Mouse (Mus musculus): ENCODE results near the gene Lrch1. TPM values are rescaled to one million over a fixed set of nuclear protein-coding genes. Genes with fewer than 3 reads are reported as not detected.

The Lrch1 gene
- polyA plus RNA-seq, 1 experiment from 2014 or later = 18.3 TPM

- Histone ChIP-seq H3K9me3 (ENCODE audit: control insufficient read depth, low read length) (no peaks in the 10 kb centered on the region), H3K36me3 (ENCODE audit: control insufficient read depth, insufficient read depth, low read length) (peaks cover 19% of the 10 kb centered on the region), H3K4me2 (ENCODE audit: low read depth, low read length) (no peak overlapping the region), H3K9ac (ENCODE audit: low read length) (no peak overlapping the region), H3K27me3 (ENCODE audit: control insufficient read depth, insufficient read depth, low read depth, low read length) (no peaks in the 10 kb centered on the region), H3K27ac (ENCODE audit: low read length) (no peak overlapping the region), H3K4me3 (ENCODE audit: low read length) (no peak overlapping the region), H3K4me1 (replicated peaks; ENCODE audit: control insufficient read depth, insufficient read depth, low read length) (no peaks in the 10 kb centered on the region)
- WGBS = 64% methylated on average over 11 of the region's 11 CpGs
- no peak for ATAC-seq (ENCODE audit: low read depth)
Measured at GRCm38 (mm10) chr14:74811617-74812016, 136.1 kb downstream of the Lrch1 start.

GRCm38 (mm10) chr14:74801961-74802360 lies 145.7 kb downstream of the Lrch1 start:
- H3K27ac ChIP-seq (ENCODE audit: low read length) = no peak overlapping the region
- no peaks in the 10 kb centered on the region for H3K27me3 ChIP-seq (ENCODE audit: control insufficient read depth, insufficient read depth, low read depth, low read length)
- no peaks in the 10 kb centered on the region for H3K4me1 ChIP-seq (replicated peaks; ENCODE audit: control insufficient read depth, insufficient read depth, low read length)
- ATAC-seq (ENCODE audit: low read depth) = no peak
- no peaks in the 10 kb centered on the region for H3K9me3 ChIP-seq (ENCODE audit: control insufficient read depth, low read length)
- H3K4me2 ChIP-seq (ENCODE audit: low read depth, low read length) = no peak overlapping the region
- no peak overlapping the region for H3K4me3 ChIP-seq (ENCODE audit: low read length)
- 68% methylated on average over 1 of the region's 1 CpGs for WGBS
- H3K36me3 ChIP-seq (ENCODE audit: control insufficient read depth, insufficient read depth, low read length) = peaks cover 36% of the 10 kb centered on the region
- H3K9ac ChIP-seq (ENCODE audit: low read length) = no peak overlapping the region

GRCm38 (mm10) chr14:74798063-74798890 lies 149.4 kb downstream of the Lrch1 start:
- no peaks in the 10 kb centered on the region for H3K4me1 ChIP-seq (replicated peaks; ENCODE audit: control insufficient read depth, insufficient read depth, low read length)
- 89% methylated on average over 16 of the region's 16 CpGs for WGBS
- no peaks in the 10 kb centered on the region for H3K9me3 ChIP-seq (ENCODE audit: control insufficient read depth, low read length)
- H3K27me3 ChIP-seq (ENCODE audit: control insufficient read depth, insufficient read depth, low read depth, low read length) = no peaks in the 10 kb centered on the region
- ATAC-seq (ENCODE audit: low read depth) = no peak
- H3K4me2 ChIP-seq (ENCODE audit: low read depth, low read length) = no peak overlapping the region
- H3K36me3 ChIP-seq (ENCODE audit: control insufficient read depth, insufficient read depth, low read length) = peaks cover 23% of the 10 kb centered on the region
- no peak overlapping the region for H3K9ac ChIP-seq (ENCODE audit: low read length)
- H3K4me3 ChIP-seq (ENCODE audit: low read length) = no peak overlapping the region
- no peak overlapping the region for H3K27ac ChIP-seq (ENCODE audit: low read length)

GRCm38 (mm10) chr14:74797386-74798062 lies 150.2 kb downstream of the Lrch1 start:
- Histone ChIP-seq H3K27ac (ENCODE audit: low read length) (no peak overlapping the region), H3K27me3 (ENCODE audit: control insufficient read depth, insufficient read depth, low read depth, low read length) (no peaks in the 10 kb centered on the region), H3K4me2 (ENCODE audit: low read depth, low read length) (no peak overlapping the region), H3K36me3 (ENCODE audit: control insufficient read depth, insufficient read depth, low read length) (peaks cover 25% of the 10 kb centered on the region), H3K9me3 (ENCODE audit: control insufficient read depth, low read length) (no peaks in the 10 kb centered on the region), H3K4me3 (ENCODE audit: low read length) (no peak overlapping the region), H3K9ac (ENCODE audit: low read length) (no peak overlapping the region), H3K4me1 (replicated peaks; ENCODE audit: control insufficient read depth, insufficient read depth, low read length) (no peaks in the 10 kb centered on the region)
- no peak for ATAC-seq (ENCODE audit: low read depth)
- 71% methylated on average over 10 of the region's 10 CpGs for WGBS

- WGBS = 51% methylated on average over 12 of the region's 12 CpGs
- no peak overlapping the region for H3K27ac ChIP-seq (ENCODE audit: low read length)
Measured at GRCm38 (mm10) chr14:74794931-74795330, 152.7 kb downstream of the Lrch1 start.

GRCm38 (mm10) chr14:74792793-74793192 lies 154.9 kb downstream of the Lrch1 start:
- Histone ChIP-seq H3K9ac (ENCODE audit: low read length) (no peak overlapping the region), H3K4me2 (ENCODE audit: low read depth, low read length) (no peak overlapping the region), H3K27me3 (ENCODE audit: control insufficient read depth, insufficient read depth, low read depth, low read length) (no peaks in the 10 kb centered on the region), H3K27ac (ENCODE audit: low read length) (no peak overlapping the region), H3K4me1 (replicated peaks; ENCODE audit: control insufficient read depth, insufficient read depth, low read length) (no peaks in the 10 kb centered on the region), H3K9me3 (ENCODE audit: control insufficient read depth, low read length) (no peaks in the 10 kb centered on the region), H3K36me3 (ENCODE audit: control insufficient read depth, insufficient read depth, low read length) (0 out of 2 replicates have a peak, but pooled peaks cover 8% of the 10 kb centered on the region), H3K4me3 (ENCODE audit: low read length) (no peak overlapping the region)
- ATAC-seq (ENCODE audit: low read depth) = no peak
- WGBS = 69% methylated on average over 6 of the region's 6 CpGs

More at GRCm38 (mm10) chr14:74794931-74795330, 152.7 kb downstream of the Lrch1 start:
- no peak overlapping the region for H3K4me3 ChIP-seq (ENCODE audit: low read length)
- no peaks in the 10 kb centered on the region for H3K27me3 ChIP-seq (ENCODE audit: control insufficient read depth, insufficient read depth, low read depth, low read length)
- H3K4me1 ChIP-seq (replicated peaks; ENCODE audit: control insufficient read depth, insufficient read depth, low read length) = no peaks in the 10 kb centered on the region
- H3K9ac ChIP-seq (ENCODE audit: low read length) = no peak overlapping the region
- ATAC-seq (ENCODE audit: low read depth) = no peak
- peaks cover 8% of the 10 kb centered on the region for H3K36me3 ChIP-seq (ENCODE audit: control insufficient read depth, insufficient read depth, low read length)
- H3K9me3 ChIP-seq (ENCODE audit: control insufficient read depth, low read length) = no peaks in the 10 kb centered on the region
- H3K4me2 ChIP-seq (ENCODE audit: low read depth, low read length) = no peak overlapping the region

- no peak overlapping the region for H3K4me3 ChIP-seq (ENCODE audit: low read length)
- H3K27me3 ChIP-seq (ENCODE audit: control insufficient read depth, insufficient read depth, low read depth, low read length) = no peaks in the 10 kb centered on the region
- WGBS = 69% methylated on average over 5 of the region's 5 CpGs
- H3K9ac ChIP-seq (ENCODE audit: low read length) = no peak overlapping the region
- no peak overlapping the region for H3K4me2 ChIP-seq (ENCODE audit: low read depth, low read length)
- no peaks in the 10 kb centered on the region for H3K9me3 ChIP-seq (ENCODE audit: control insufficient read depth, low read length)
- H3K4me1 ChIP-seq (replicated peaks; ENCODE audit: control insufficient read depth, insufficient read depth, low read length) = no peaks in the 10 kb centered on the region
- H3K36me3 ChIP-seq (ENCODE audit: control insufficient read depth, insufficient read depth, low read length) = 0 out of 2 replicates have a peak, but pooled peaks cover 2% of the 10 kb centered on the region
- ATAC-seq (ENCODE audit: low read depth) = no peak
- H3K27ac ChIP-seq (ENCODE audit: low read length) = no peak overlapping the region
Measured at GRCm38 (mm10) chr14:74790535-74790934, 157.1 kb downstream of the Lrch1 start.

GRCm38 (mm10) chr14:74788766-74789165 lies 158.9 kb downstream of the Lrch1 start:
- Histone ChIP-seq H3K27me3 (ENCODE audit: control insufficient read depth, insufficient read depth, low read depth, low read length) (no peaks in the 10 kb centered on the region), H3K9ac (ENCODE audit: low read length) (no peak overlapping the region), H3K9me3 (ENCODE audit: control insufficient read depth, low read length) (no peaks in the 10 kb centered on the region), H3K4me3 (ENCODE audit: low read length) (no peak overlapping the region), H3K36me3 (ENCODE audit: control insufficient read depth, insufficient read depth, low read length) (peaks cover 13% of the 10 kb centered on the region), H3K4me1 (replicated peaks; ENCODE audit: control insufficient read depth, insufficient read depth, low read length) (no peaks in the 10 kb centered on the region), H3K4me2 (ENCODE audit: low read depth, low read length) (no peak overlapping the region), H3K27ac (ENCODE audit: low read length) (no peak overlapping the region)
- WGBS = 62% methylated on average over 8 of the region's 8 CpGs
- ATAC-seq (ENCODE audit: low read depth) = no peak

GRCm38 (mm10) chr14:74787717-74788116 lies 160.0 kb downstream of the Lrch1 start:
- Histone ChIP-seq H3K4me3 (ENCODE audit: low read length) (no peak overlapping the region), H3K27me3 (ENCODE audit: control insufficient read depth, insufficient read depth, low read depth, low read length) (no peaks in the 10 kb centered on the region), H3K9me3 (ENCODE audit: control insufficient read depth, low read length) (no peaks in the 10 kb centered on the region), H3K4me1 (replicated peaks; ENCODE audit: control insufficient read depth, insufficient read depth, low read length) (no peaks in the 10 kb centered on the region), H3K4me2 (ENCODE audit: low read depth, low read length) (no peak overlapping the region), H3K36me3 (ENCODE audit: control insufficient read depth, insufficient read depth, low read length) (peaks cover 11% of the 10 kb centered on the region), H3K27ac (ENCODE audit: low read length) (no peak overlapping the region), H3K9ac (ENCODE audit: low read length) (no peak overlapping the region)
- WGBS = 87% methylated on average over 3 of the region's 3 CpGs
- no peak for ATAC-seq (ENCODE audit: low read depth)

Data from lung, embryonic 16.5 days (tissue).